Comparison of ENCODE assay signal across 8 mouse cellular contexts in genomic region chr10:80199440-80200008, GRCm38 (mm10). TPM values are rescaled to one million over a fixed set of nuclear protein-coding genes. Genes with fewer than 3 reads are reported as not detected.
DNase-seq lines count a peak whose midpoint lies in the region; ATAC-seq and TF ChIP-seq lines count a peak whose summit lies in the region.

No protein-coding gene starts in this region.

- peak; percentile 82 for TF ChIP-seq CTCF in C2C12 (IDR thresholded peaks at IDR 0.05; ENCODE audit: control insufficient read depth, insufficient read depth, insufficient read length)

- H3K27ac ChIP-seq in embryonic facial prominence, embryonic 14.5 days (replicated peaks; ENCODE audit: low read depth, low read length), result no peak overlapping the region
- no peak overlapping the region for H3K27ac ChIP-seq in heart, embryonic 12.5 days (ENCODE audit: poor library complexity, severe bottlenecking)
- no peak overlapping the region for H3K27ac ChIP-seq in kidney, embryonic 15.5 days
- H3K27ac ChIP-seq in liver, embryonic 11.5 days (ENCODE audit: low read depth, low read length), result no peak overlapping the region

- peak; percentile 82 to 91 for DNase-seq in adrenal gland, postnatal 36 days
- DNase-seq in embryonic facial prominence, embryonic 14.5 days (ENCODE audit: low spot score), result peak; percentile 92
- peak; percentile 65 for DNase-seq in liver, embryonic 11.5 days (ENCODE audit: low spot score)
- peak; percentile 65 to 76 for DNase-seq in natural killer cell, adult 2 months (ENCODE audit: low spot score in 2 of 2)
- peak; percentile 91 for DNase-seq in splenic B cell, adult 2 months (ENCODE audit: low read depth, low spot score)

- no peaks in the 10 kb centered on the region for H3K4me1 ChIP-seq in embryonic facial prominence, embryonic 14.5 days (ENCODE audit: control insufficient read depth, insufficient read depth, low read length)
- H3K4me1 ChIP-seq in heart, embryonic 12.5 days (replicated peaks), result peaks cover 8% of the 10 kb centered on the region
- peaks cover 24% of the 10 kb centered on the region for H3K4me1 ChIP-seq in kidney, embryonic 15.5 days
- no peaks in the 10 kb centered on the region for H3K4me1 ChIP-seq in liver, embryonic 11.5 days (replicated peaks; ENCODE audit: control insufficient read depth, insufficient read depth, low read length)

- 50% methylated on average over 3 of the region's 3 CpGs for WGBS in embryonic facial prominence, embryonic 14.5 days
- WGBS in heart, embryonic 12.5 days, result 51% methylated on average over 3 of the region's 3 CpGs
- WGBS in kidney, embryonic 15.5 days, result 49% methylated on average over 3 of the region's 3 CpGs
- 51% methylated on average over 3 of the region's 3 CpGs for WGBS in liver, embryonic 11.5 days

- no peak overlapping the region for H3ac ChIP-seq in C2C12 (ENCODE audit: control insufficient read depth, insufficient read length, low read depth)

- no peaks in the 10 kb centered on the region for H3K27me3 ChIP-seq in C2C12 (ENCODE audit: control insufficient read depth, insufficient read depth, insufficient read length)
- H3K27me3 ChIP-seq in embryonic facial prominence, embryonic 14.5 days (replicated peaks; ENCODE audit: control insufficient read depth, insufficient read depth, low read length), result no peaks in the 10 kb centered on the region
- H3K27me3 ChIP-seq in heart, embryonic 12.5 days (replicated peaks), result no peaks in the 10 kb centered on the region; the same call in 1 of the 2 replicates
- H3K27me3 ChIP-seq in kidney, embryonic 15.5 days, result 0 out of 2 replicates have a peak, but pooled peaks cover 5% of the 10 kb centered on the region
- H3K27me3 ChIP-seq in liver, embryonic 11.5 days (replicated peaks; ENCODE audit: control insufficient read depth, insufficient read depth, low read length), result no peaks in the 10 kb centered on the region
- H3K27me3 ChIP-seq in splenic B cell, adult 2 months (ENCODE audit: control insufficient read depth, insufficient read depth, low read length, poor library complexity, severe bottlenecking), result no peaks in the 10 kb centered on the region

- peak; percentile 83 for ATAC-seq in embryonic facial prominence, embryonic 14.5 days (ENCODE audit: low read depth)
- peak; percentile 82; the same call in 1 of the 2 replicates for ATAC-seq in heart, embryonic 12.5 days (ENCODE audit: insufficient number of reproducible peaks, low FRiP score)
- peak; percentile 72 for ATAC-seq in kidney, embryonic 15.5 days (replicated peaks; ENCODE audit: low FRiP score)
- peak; percentile 74 for ATAC-seq in liver, embryonic 11.5 days (replicated peaks; ENCODE audit: low FRiP score)

- H3K36me3 ChIP-seq in C2C12 (ENCODE audit: control insufficient read depth, insufficient read depth), result no peaks in the 10 kb centered on the region
- H3K36me3 ChIP-seq in embryonic facial prominence, embryonic 14.5 days (ENCODE audit: control insufficient read depth, insufficient read depth, low read length), result no peaks in the 10 kb centered on the region
- no peaks in the 10 kb centered on the region for H3K36me3 ChIP-seq in heart, embryonic 12.5 days
- H3K36me3 ChIP-seq in kidney, embryonic 15.5 days, result no peaks in the 10 kb centered on the region
- no peaks in the 10 kb centered on the region for H3K36me3 ChIP-seq in liver, embryonic 11.5 days (ENCODE audit: control insufficient read depth, insufficient read depth, low read length)
- no peaks in the 10 kb centered on the region for H3K36me3 ChIP-seq in splenic B cell, adult 2 months (ENCODE audit: control insufficient read depth, insufficient read depth, low read length, poor library complexity, severe bottlenecking)

- no peaks in the 10 kb centered on the region for H3K79me2 ChIP-seq in C2C12 (ENCODE audit: control insufficient read depth, insufficient read depth)

- no peak overlapping the region for H3K9ac ChIP-seq in embryonic facial prominence, embryonic 14.5 days (ENCODE audit: low read depth, low read length)
- H3K9ac ChIP-seq in heart, embryonic 12.5 days, result no peak overlapping the region
- H3K9ac ChIP-seq in kidney, embryonic 15.5 days, result no peak overlapping the region
- H3K9ac ChIP-seq in liver, embryonic 11.5 days (ENCODE audit: low read depth, low read length), result no peak overlapping the region

- H3K9me3 ChIP-seq in embryonic facial prominence, embryonic 14.5 days (ENCODE audit: control insufficient read depth, low read length), result no peaks in the 10 kb centered on the region
- H3K9me3 ChIP-seq in heart, embryonic 12.5 days (replicated peaks), result no peaks in the 10 kb centered on the region
- H3K9me3 ChIP-seq in kidney, embryonic 15.5 days (replicated peaks), result no peaks in the 10 kb centered on the region
- no peaks in the 10 kb centered on the region for H3K9me3 ChIP-seq in liver, embryonic 11.5 days (ENCODE audit: control insufficient read depth, low read length)

- H3K4me2 ChIP-seq in embryonic facial prominence, embryonic 14.5 days (ENCODE audit: low read depth, low read length), result no peak overlapping the region
- no peak overlapping the region for H3K4me2 ChIP-seq in heart, embryonic 12.5 days
- no peak overlapping the region for H3K4me2 ChIP-seq in kidney, embryonic 15.5 days
- no peak overlapping the region for H3K4me2 ChIP-seq in liver, embryonic 11.5 days

- no peak overlapping the region for H3K4me3 ChIP-seq in C2C12 (ENCODE audit: insufficient read depth, poor library complexity, severe bottlenecking)
- no peak overlapping the region for H3K4me3 ChIP-seq in embryonic facial prominence, embryonic 14.5 days (ENCODE audit: low read depth, low read length)
- no peak overlapping the region for H3K4me3 ChIP-seq in heart, embryonic 12.5 days
- H3K4me3 ChIP-seq in kidney, embryonic 15.5 days (replicated peaks), result no peak overlapping the region
- H3K4me3 ChIP-seq in liver, embryonic 11.5 days (ENCODE audit: low read depth, low read length), result no peak overlapping the region

- H3K79me3 ChIP-seq in C2C12 (ENCODE audit: low read depth), result no peaks in the 10 kb centered on the region

TF ChIP-seq in C2C12, 6 proteins besides CTCF, POLR2A, EP300 and RAD21:
- TF ChIP-seq MYOG (IDR thresholded peaks at IDR 0.05; ENCODE audit: control insufficient read depth, extremely low read depth, insufficient read length) (no peak), MYOD1 (IDR thresholded peaks at IDR 0.05; ENCODE audit: control insufficient read depth, insufficient read length, low read depth) (no peak), CEBPB (IDR thresholded peaks at IDR 0.05; ENCODE audit: low read depth) (no peak), USF1 (IDR thresholded peaks at IDR 0.05; ENCODE audit: low read depth) (no peak), FOSL1 (IDR thresholded peaks at IDR 0.05; ENCODE audit: insufficient read depth, low read length, poor library complexity, severe bottlenecking) (no peak), MAX (IDR thresholded peaks at IDR 0.05) (no peak)

RNA-seq across cellular contexts. Expression of gene Efna2, which starts 20.2 kb away (rescaled TPM):
- 3.2 TPM for polyA plus RNA-seq in C2C12 (2012; fragmentation: generic; extraction: Trizol)
- 1 to 10 TPM; 2.4 to 3.2 TPM for total RNA-seq in adrenal gland, postnatal 36 days (2021)
- 20.9 and 23.6 TPM in 2 replicates for polyA plus RNA-seq in embryonic facial prominence, embryonic 14.5 days (2014; fragmentation: Nextera tagmentation; extraction: Ambion mirVana)
- polyA plus RNA-seq in heart, embryonic 12.5 days (2016; fragmentation: Nextera tagmentation; extraction: Ambion mirVana), result 16.6 and 17.2 TPM in 2 replicates
- polyA plus RNA-seq in kidney, embryonic 15.5 days (2015; fragmentation: Nextera tagmentation; extraction: Ambion mirVana), result 15.4 and 17.0 TPM in 2 replicates
- polyA plus RNA-seq in liver, embryonic 11.5 days (2014; fragmentation: Nextera tagmentation; extraction: Ambion mirVana), result 9.4 and 10.7 TPM in 2 replicates

RNA-seq across cellular contexts. Expression of gene Mum1, which starts 26.7 kb away (rescaled TPM):
- 57.7 TPM for polyA plus RNA-seq in C2C12 (2012; fragmentation: generic; extraction: Trizol)
- total RNA-seq in adrenal gland, postnatal 36 days (2021), result 10 to 100 TPM; 20.4 to 21.2 TPM
- polyA plus RNA-seq in embryonic facial prominence, embryonic 14.5 days (2014; fragmentation: Nextera tagmentation; extraction: Ambion mirVana), result 50.8 and 52.1 TPM in 2 replicates
- polyA plus RNA-seq in heart, embryonic 12.5 days (2016; fragmentation: Nextera tagmentation; extraction: Ambion mirVana), result 43.0 and 45.9 TPM in 2 replicates
- 74.8 and 75.5 TPM in 2 replicates for polyA plus RNA-seq in kidney, embryonic 15.5 days (2015; fragmentation: Nextera tagmentation; extraction: Ambion mirVana)
- 67.7 and 71.0 TPM in 2 replicates for polyA plus RNA-seq in liver, embryonic 11.5 days (2014; fragmentation: Nextera tagmentation; extraction: Ambion mirVana)

RNA-seq across cellular contexts. Expression of gene 1600002K03Rik, which starts 26.8 kb away (rescaled TPM):
- 33.4 TPM for polyA plus RNA-seq in C2C12 (2012; fragmentation: generic; extraction: Trizol)
- 10 to 100 TPM; 16.8 to 19.1 TPM for total RNA-seq in adrenal gland, postnatal 36 days (2021)
- polyA plus RNA-seq in embryonic facial prominence, embryonic 14.5 days (2014; fragmentation: Nextera tagmentation; extraction: Ambion mirVana), result 11.0 and 13.1 TPM in 2 replicates
- polyA plus RNA-seq in heart, embryonic 12.5 days (2016; fragmentation: Nextera tagmentation; extraction: Ambion mirVana), result 10.4 and 11.7 TPM in 2 replicates
- polyA plus RNA-seq in kidney, embryonic 15.5 days (2015; fragmentation: Nextera tagmentation; extraction: Ambion mirVana), result 11.2 and 13.2 TPM in 2 replicates
- 21.8 and 27.4 TPM in 2 replicates for polyA plus RNA-seq in liver, embryonic 11.5 days (2014; fragmentation: Nextera tagmentation; extraction: Ambion mirVana)

RNA-seq across cellular contexts. Expression of gene Cirbp, which starts 33.7 kb away (rescaled TPM):
- polyA plus RNA-seq in C2C12 (2012; fragmentation: generic; extraction: Trizol), result 30.9 TPM
- 100 to 1,000 TPM in 1 of 2 experiments, 10 to 100 TPM in 1; 35.0 to 104 TPM for total RNA-seq in adrenal gland, postnatal 36 days (2021)
- polyA plus RNA-seq in embryonic facial prominence, embryonic 14.5 days (2014; fragmentation: Nextera tagmentation; extraction: Ambion mirVana), result 59.7 and 88.3 TPM in 2 replicates
- polyA plus RNA-seq in heart, embryonic 12.5 days (2016; fragmentation: Nextera tagmentation; extraction: Ambion mirVana), result 110 and 118 TPM in 2 replicates
- 95.1 and 111 TPM in 2 replicates for polyA plus RNA-seq in kidney, embryonic 15.5 days (2015; fragmentation: Nextera tagmentation; extraction: Ambion mirVana)
- 22.5 and 25.1 TPM in 2 replicates for polyA plus RNA-seq in liver, embryonic 11.5 days (2014; fragmentation: Nextera tagmentation; extraction: Ambion mirVana)

RNA-seq across cellular contexts. Expression of gene Ndufs7, which starts 49.4 kb away (rescaled TPM):
- polyA plus RNA-seq in C2C12 (2012; fragmentation: generic; extraction: Trizol), result 288 TPM
- 100 to 1,000 TPM; 266 to 279 TPM for total RNA-seq in adrenal gland, postnatal 36 days (2021)
- 360 and 370 TPM in 2 replicates for polyA plus RNA-seq in embryonic facial prominence, embryonic 14.5 days (2014; fragmentation: Nextera tagmentation; extraction: Ambion mirVana)
- 438 and 454 TPM in 2 replicates for polyA plus RNA-seq in heart, embryonic 12.5 days (2016; fragmentation: Nextera tagmentation; extraction: Ambion mirVana)
- polyA plus RNA-seq in kidney, embryonic 15.5 days (2015; fragmentation: Nextera tagmentation; extraction: Ambion mirVana), result 376 and 387 TPM in 2 replicates
- polyA plus RNA-seq in liver, embryonic 11.5 days (2014; fragmentation: Nextera tagmentation; extraction: Ambion mirVana), result 401 and 427 TPM in 2 replicates
